Mouse (Mus musculus) brain, embryonic 14.5 days (tissue): ENCODE results near the gene Srr.

Experiments
- CTCF ChIP-seq: fragments of 200-500 bp; IDR thresholded peaks from 2 replicates; pipeline ENCODE4 v1.5.1; 2012; ENCODE audit warnings: inconsistent platforms, mild to moderate bottlenecking, moderate library complexity, borderline replicate concordance; ENCODE audit not compliant: insufficient read depth, insufficient read length; ENCODE audit errors: extremely low read depth
- POLR2A ChIP-seq: fragments of 200-500 bp; IDR thresholded peaks from 2 replicates; pipeline ENCODE4 v1.6.1; 2012; ENCODE audit warnings: mild to moderate bottlenecking, inconsistent platforms, borderline replicate concordance; ENCODE audit not compliant: poor library complexity, insufficient read depth, insufficient read length, severe bottlenecking; ENCODE audit errors: extremely low read depth

- TF ChIP-seq CTCF (no peak), POLR2A (no peak)
Observed at GRCm38 (mm10) chr11:74870991-74871622, 54.6 kb downstream of the Srr start.
